Mouse (Mus musculus) left cerebral cortex, adult 2 months (tissue): ENCODE measurements around the gene Rfpl4. TPM values are rescaled to one million over a fixed set of nuclear protein-coding genes. Genes with fewer than 3 reads are reported as not detected.

Experiments used
- DNase-seq, 2 experiments: peaks; one replicate each; pipeline ENCODE4 v3.0.0; 2021 to 2022; ENCODE audit warnings: low spot score in 2 of 2, mixed read lengths in 1 of 2; ENCODE audit errors: extremely low spot score in 1 of 2
- H3K27ac ChIP-seq: fragments of 200-600 bp; 2 replicates; pipeline ENCODE4 v1.8.1; 2022
- H3K4me3 ChIP-seq: fragments of 200-600 bp; 2 replicates; pipeline ENCODE4 v1.8.1; 2022
- CTCF ChIP-seq: fragments of 200-600 bp; IDR thresholded peaks from 2 replicates; pipeline ENCODE4 v1.8.1; 2022; ENCODE audit warnings: antibody characterized with exemption, mild to moderate bottlenecking, moderate library complexity
- intact Hi-C: fragments of 180-260 bp; cut with DNase I; formaldehyde crosslinking; loops from one replicate; pipeline ENCODE4 v1.15.1; 2025
- total RNA-seq, 2 experiments: library from RNA; stranded (reverse); gene quantifications; 2 replicates each; pipeline ENCODE4 v1.2.3; 2021

Gene Rfpl4
- total RNA-seq, 2 experiments from 2014 or later, result not detected

- Histone ChIP-seq H3K4me3 (no peak overlapping the region), H3K27ac (peak overlapping the region; percentile 71)
- DNase-seq, result no peak
- intact Hi-C loops, result no loop called here
- TF ChIP-seq CTCF, result no peak
These were observed 24.4 kb downstream of the Rfpl4 start for GRCm38 (mm10) chr7:5092381-5092780.

- H3K27ac ChIP-seq, result peak overlapping the region; percentile 28; the same call in 1 of the 2 replicates
- DNase-seq, result no peak
- intact Hi-C loops, result no loop called here
- no peak for TF ChIP-seq CTCF
- H3K4me3 ChIP-seq, result no peak overlapping the region
These were observed 25.6 kb downstream of the Rfpl4 start for GRCm38 (mm10) chr7:5091008-5091728.

- Histone ChIP-seq H3K4me3 (no peak overlapping the region), H3K27ac (peak overlapping the region; percentile 36; the same call in 1 of the 2 replicates)
- intact Hi-C loops, result no loop called here
- peak in 1 of 2 experiments; percentile 51 for DNase-seq
- no peak for TF ChIP-seq CTCF
These were observed 26.9 kb downstream of the Rfpl4 start for GRCm38 (mm10) chr7:5089853-5090252.

- H3K27ac ChIP-seq, result no peak overlapping the region
- H3K4me3 ChIP-seq, result no peak overlapping the region
- intact Hi-C loops, result no loop called here
- no peak for DNase-seq
- no peak for TF ChIP-seq CTCF
These were observed 28.9 kb downstream of the Rfpl4 start for GRCm38 (mm10) chr7:5087886-5088285.

GRCm38 (mm10) chr7:5086921-5087440 is 29.8 kb downstream of the Rfpl4 start:
- TF ChIP-seq CTCF, result no peak
- Histone ChIP-seq H3K4me3 (no peak overlapping the region), H3K27ac (no peak overlapping the region)
- intact Hi-C loops, result no loop called here
- DNase-seq, result no peak

GRCm38 (mm10) chr7:5085512-5085911 is 31.2 kb downstream of the Rfpl4 start:
- no peak for TF ChIP-seq CTCF
- DNase-seq, result no peak
- Histone ChIP-seq H3K4me3 (no peak overlapping the region), H3K27ac (no peak overlapping the region)
- intact Hi-C loops, result no loop called here

GRCm38 (mm10) chr7:5083325-5084105 is 33.2 kb downstream of the Rfpl4 start:
- Histone ChIP-seq H3K27ac (no peak overlapping the region), H3K4me3 (no peak overlapping the region)
- intact Hi-C loops, result loop anchor here (5.0 kb wide), 1 partner anchor 946 kb away; the partner anchor contains the start of gene Leng8
- DNase-seq, result no peak
- no peak for TF ChIP-seq CTCF

GRCm38 (mm10) chr7:5081939-5082338 is 34.8 kb downstream of the Rfpl4 start:
- Histone ChIP-seq H3K27ac (no peak overlapping the region), H3K4me3 (peak overlapping the region; percentile 23; the same call in 1 of the 2 replicates)
- intact Hi-C loops, result loop anchor here (5.0 kb wide), 1 partner anchor 945 kb away; the partner anchor contains the start of gene Leng8
- DNase-seq, result no peak
- no peak for TF ChIP-seq CTCF

- intact Hi-C loops, result loop anchor here (5.0 kb wide), 1 partner anchor 944 kb away; the partner anchor contains the start of gene Leng8
- TF ChIP-seq CTCF, result no peak; the same call in 1 of the 2 replicates
- H3K27ac ChIP-seq, result no peak overlapping the region
- no peak for DNase-seq
- H3K4me3 ChIP-seq, result peak overlapping the region; percentile 96
These were observed 35.5 kb downstream of the Rfpl4 start for GRCm38 (mm10) chr7:5081241-5081640.

- Histone ChIP-seq H3K27ac (peak overlapping the region; percentile 95), H3K4me3 (peak overlapping the region; percentile 96)
- TF ChIP-seq CTCF, result no peak
- intact Hi-C loops, result loop anchor here (1.0 to 5.0 kb wide), 2 partner anchors 19 to 944 kb away; partner anchors contain the start of genes Leng8 and U2af2
- no peak for DNase-seq
These were observed 35.9 kb downstream of the Rfpl4 start for GRCm38 (mm10) chr7:5080815-5081214.

- peak; percentile 98 for DNase-seq
- Histone ChIP-seq H3K4me3 (peak within 1 kb of the TSS; percentile 96), H3K27ac (peak within 1 kb of the TSS; percentile 95)
- no peak; the same call in 1 of the 2 replicates for TF ChIP-seq CTCF
- intact Hi-C loops, result loop anchor here (1.0 to 5.0 kb wide), 2 partner anchors 18 to 943 kb away; partner anchors contain the start of genes Leng8 and U2af2
These were observed 36.6 kb downstream of the Rfpl4 start, which contains the start of gene Epn1 for GRCm38 (mm10) chr7:5080010-5080751. Epn1 (plus strand) TSS chr7:5080235.

- intact Hi-C loops, result loop anchor here (1.0 to 5.0 kb wide), 2 partner anchors 17 to 942 kb away; partner anchors contain the start of genes Leng8 and U2af2
- H3K27ac ChIP-seq, result peak overlapping the region; percentile 95
- H3K4me3 ChIP-seq, result peak overlapping the region; percentile 96
- DNase-seq, result peak in 1 of 2 experiments; percentile 34
These were observed 37.3 kb downstream of the Rfpl4 start for GRCm38 (mm10) chr7:5079365-5080009.
